Mouse (Mus musculus): ENCODE data around the gene Gm13083. TPM values are rescaled to one million over a fixed set of nuclear protein-coding genes. Genes with fewer than 3 reads are reported as not detected.
"Not testable (repeated sequence)": the region's sequence is repeated elsewhere in the genome, so short reads cannot be mapped to it uniquely, and the experiment has no call there.

Gene Gm13083
- not detected for total RNA-seq (2021)
- long read RNA-seq, experiment 1, result 0 reads
- long read RNA-seq, experiment 2, result 0 reads

DNA sequence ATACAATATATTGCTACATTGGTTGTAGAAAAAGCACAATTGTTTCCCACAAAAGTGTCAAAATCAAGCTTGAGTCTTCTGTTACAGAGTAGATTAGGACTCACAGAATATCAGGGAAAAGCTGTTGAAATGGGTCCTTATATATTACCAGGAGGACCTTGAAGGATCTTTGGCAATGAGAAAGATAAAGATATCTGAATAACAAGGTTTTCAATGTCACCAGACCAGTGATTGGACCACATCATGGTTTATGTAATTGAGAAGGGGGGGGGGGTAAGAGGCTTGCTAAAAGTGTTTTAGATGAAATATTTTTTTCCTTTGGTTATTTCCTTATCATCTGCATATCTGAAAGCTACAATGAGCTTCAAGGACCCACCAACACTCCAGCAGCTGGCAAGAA, at the start of gene Gm13083:
Gene Gm13083 (plus strand): TSS at position 301 of the 400 bp plus-strand sequence.
- DNase-seq, result not testable (repeated sequence)
- intact Hi-C loops (cut with DNase I), result loop anchor here (5.0 kb wide), 1 partner anchor 278 kb away; no protein-coding TSS in a partner anchor

DNA sequence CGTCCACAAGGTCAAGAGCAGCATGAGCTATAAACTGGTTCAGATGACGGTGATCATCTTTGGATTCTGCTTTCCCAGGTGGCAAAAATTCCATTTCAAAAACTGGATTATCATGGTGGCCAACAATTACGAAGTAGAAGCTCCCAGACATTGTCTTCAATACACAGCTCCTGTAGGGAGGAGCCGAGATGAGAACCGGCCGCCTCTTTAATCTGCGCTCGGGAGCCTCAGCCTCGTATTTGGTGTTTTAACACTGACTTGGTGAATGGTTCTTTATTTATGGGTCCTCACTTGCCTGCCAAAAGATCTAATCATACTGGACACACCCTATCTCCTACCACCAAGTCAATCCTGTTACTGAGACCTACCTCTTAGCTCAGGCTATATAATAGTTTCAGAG, 2.9 kb upstream of the Gm13083 start:
- intact Hi-C loops (cut with DNase I); DNase-seq: not testable (repeated sequence)

DNA sequence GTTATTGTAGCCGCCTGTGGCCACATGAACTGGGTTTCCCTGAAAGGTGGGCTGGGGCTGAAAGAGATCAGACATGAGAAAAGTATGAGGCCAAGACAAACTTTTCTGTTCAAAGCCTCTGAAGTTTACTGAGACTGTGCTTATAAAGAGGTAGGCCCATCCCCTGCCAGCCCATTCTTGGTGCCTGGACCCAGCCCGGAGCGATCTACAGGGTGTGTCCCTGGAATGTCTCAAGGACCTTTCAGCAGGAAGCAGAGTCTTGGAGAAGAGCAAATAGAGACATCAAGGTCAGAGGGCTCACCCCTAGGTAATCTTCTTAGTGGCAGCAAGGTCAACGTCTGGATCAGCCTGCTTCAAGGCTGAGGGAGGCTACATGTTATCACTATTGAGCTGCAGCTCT, 3.3 kb downstream of the Gm13083 start:
- intact Hi-C loops (cut with DNase I), result loop anchor here (5.0 kb wide), 1 partner anchor 274 kb away; no protein-coding TSS in a partner anchor
- DNase-seq, result not testable (repeated sequence)

DNA sequence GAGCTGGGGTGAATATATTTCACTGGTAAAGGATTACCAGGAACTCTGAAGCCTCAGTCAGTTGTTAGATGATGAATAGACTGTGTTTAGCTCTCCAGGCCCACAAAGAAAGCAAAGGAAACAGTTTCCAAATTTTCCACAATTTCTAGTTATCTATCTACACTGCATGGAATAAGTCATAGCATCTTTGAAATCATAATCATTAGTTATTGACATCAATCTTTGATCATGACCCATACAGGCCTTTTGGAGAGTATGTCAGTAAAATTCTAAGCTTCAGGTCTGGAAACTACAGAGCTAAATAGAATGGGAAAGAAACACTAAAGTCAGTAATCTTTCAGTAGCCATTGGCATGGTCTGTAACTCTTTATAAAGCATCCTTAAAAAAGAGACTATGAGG, 42.3 kb downstream of the Gm13083 start, which contains the start of gene Gm13088:
Gene Gm13088 (minus strand): TSS at position 101 of the 400 bp plus-strand sequence.
- intact Hi-C loops (cut with DNase I); DNase-seq: not testable (repeated sequence)

Other genes starting within 250 kb of the Gm13083 start
- gene Pramel1, start 220.6 kb upstream of the Gm13083 start, total RNA-seq (2021), result not detected
- 10 to 100 TPM in 1 of 2 experiments, 1 to 10 TPM in 1; 9.6 to 10.6 TPM for gene Pramef8, start 202.6 kb upstream of the Gm13083 start, total RNA-seq (2021)
- gene Oog4, start 164.7 kb upstream of the Gm13083 start, total RNA-seq (2021), result not detected
- gene Gm13043, start 103.7 kb upstream of the Gm13083 start, total RNA-seq (2021), result not detected
- not detected for gene Gm13040, start 79.0 kb upstream of the Gm13083 start, total RNA-seq (2021)
- gene BC080695, start 63.3 kb upstream of the Gm13083 start, total RNA-seq (2021), result not detected
- not detected for gene Gm13057, start 63.3 kb upstream of the Gm13083 start, total RNA-seq (2021)
- not detected for gene Gm13088, start 42.2 kb downstream of the Gm13083 start, total RNA-seq (2021)
- not detected for gene Gm13089, start 87.7 kb downstream of the Gm13083 start, total RNA-seq (2021)
- not detected for gene Gm13078, start 104.5 kb downstream of the Gm13083 start, total RNA-seq (2021)
- gene Gm13023, start 174.3 kb downstream of the Gm13083 start, total RNA-seq (2021), result not detected
- not detected for gene Gm13084, start 201.1 kb downstream of the Gm13083 start, total RNA-seq (2021)
- not detected for gene Gm13103, start 231.5 kb downstream of the Gm13083 start, total RNA-seq (2021)